Mouse (Mus musculus) left cerebral cortex, postnatal 25 days (tissue): ENCODE measurements around the gene Pip4k2a. TPM values are rescaled to one million over a fixed set of nuclear protein-coding genes. Genes with fewer than 3 reads are reported as not detected.

Experiments used
- DNase-seq, 2 experiments: peaks; one replicate each; pipeline ENCODE4 v3.0.0; 2022; ENCODE audit warnings: low spot score in 2 of 2, mixed read lengths in 1 of 2
- intact Hi-C: fragments of 180-260 bp; cut with DNase I; formaldehyde crosslinking; loops from one replicate; pipeline ENCODE4 v1.15.1; 2025
- total RNA-seq, 2 experiments: library from RNA; stranded (reverse); gene quantifications; 2 replicates each; pipeline ENCODE4 v1.2.3; 2021

The Pip4k2a gene
- total RNA-seq, 2 experiments from 2014 or later: 49.8 to 50.1 TPM

DNA sequence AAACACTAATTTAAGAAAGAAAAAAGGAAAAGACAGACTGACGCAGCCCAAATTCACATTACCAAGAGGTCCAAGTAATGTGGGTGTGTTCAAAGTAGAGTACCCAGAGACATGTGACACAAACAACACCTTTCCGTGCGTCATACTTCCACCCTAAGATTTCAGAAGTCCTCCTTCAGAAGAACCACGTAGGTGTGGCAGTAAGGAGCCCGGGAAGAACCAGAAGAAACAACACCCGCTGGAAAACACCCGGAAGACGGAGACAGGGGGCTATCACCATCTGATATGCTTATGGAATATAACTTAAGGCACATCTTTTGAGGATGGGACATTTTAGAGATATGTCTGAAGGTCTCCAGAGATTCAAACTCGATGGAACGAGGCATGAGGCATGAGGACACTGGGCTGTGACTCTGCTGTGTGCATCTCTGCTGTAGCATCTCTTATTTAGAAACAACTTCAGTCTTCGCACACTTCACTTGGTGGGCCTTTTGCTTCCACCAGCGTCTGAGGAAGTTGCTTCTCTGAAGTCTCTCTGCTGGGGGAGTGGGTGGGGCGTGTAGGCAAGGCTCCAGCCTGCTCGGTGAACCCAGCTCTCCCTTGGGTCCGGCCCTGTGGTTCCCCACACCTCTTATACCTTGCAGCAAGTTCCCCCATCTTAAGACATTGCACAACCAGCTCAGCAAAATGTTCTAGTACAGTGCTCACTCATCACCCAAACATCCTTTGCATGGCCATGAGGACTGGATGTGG lies 13.7 kb downstream of the Pip4k2a start:
- peak; percentile 19 for DNase-seq
- intact Hi-C loops: no loop called here

DNA sequence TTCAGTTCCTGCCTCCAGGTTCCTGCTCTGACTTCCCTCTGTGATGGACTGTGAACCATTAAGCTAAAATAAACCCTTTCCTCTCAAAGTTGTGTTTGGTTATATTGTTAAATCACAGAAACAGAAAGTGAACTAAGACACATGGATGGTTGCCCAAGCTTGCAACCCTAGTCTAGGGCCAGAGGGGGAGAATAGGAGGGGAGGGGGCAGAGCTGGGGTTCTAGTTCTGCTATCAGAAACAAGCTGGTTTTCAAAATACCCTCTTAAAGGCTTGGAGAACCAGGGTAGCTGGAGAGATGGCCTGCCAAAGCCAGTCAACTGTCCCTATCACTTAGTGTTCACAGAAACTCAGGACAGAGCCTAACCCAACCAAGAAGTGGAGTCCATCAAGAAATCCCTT lies 14.4 kb downstream of the Pip4k2a start:
- DNase-seq: no peak
- intact Hi-C loops: no loop called here

DNA sequence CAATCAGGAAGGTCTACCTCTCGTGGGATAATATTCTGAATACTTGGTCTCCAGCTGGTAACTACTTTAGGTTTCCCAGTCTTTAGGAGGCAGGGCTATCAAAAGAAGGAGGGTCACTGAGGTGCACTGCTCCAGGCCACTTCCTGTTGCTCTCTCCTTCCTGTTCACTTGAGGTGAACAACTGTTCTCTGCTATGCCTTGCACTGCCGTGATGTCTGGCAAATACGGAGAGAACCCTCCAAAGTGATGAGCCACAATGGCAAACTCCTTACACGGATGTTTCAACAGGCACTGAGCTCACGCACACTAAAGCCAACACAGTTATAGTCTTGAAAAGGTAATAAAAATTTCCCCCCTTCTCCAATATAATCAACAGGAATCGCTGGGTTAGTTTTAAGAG lies 15.3 kb downstream of the Pip4k2a start:
- intact Hi-C loops: no loop called here
- DNase-seq: no peak

DNA sequence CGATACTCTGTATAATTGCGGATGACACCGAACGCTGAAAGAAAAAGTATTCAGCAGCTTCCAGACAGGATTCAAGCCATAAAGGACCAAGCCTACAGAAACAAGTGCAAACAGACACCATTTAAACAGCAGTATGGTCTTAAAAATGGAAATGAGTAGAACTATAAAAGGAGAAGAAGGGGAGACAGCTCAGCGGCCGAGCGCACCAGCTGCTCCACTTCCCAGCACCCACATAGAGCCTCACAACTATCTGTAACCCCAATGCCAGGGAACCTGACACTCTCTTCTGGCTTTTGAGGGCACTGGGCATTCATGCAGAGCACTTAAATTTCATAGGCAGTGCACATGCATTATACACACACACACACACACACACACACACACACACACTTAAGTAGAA lies 18.3 kb downstream of the Pip4k2a start:
- peak in 1 of 2 experiments; percentile 53 for DNase-seq

DNA sequence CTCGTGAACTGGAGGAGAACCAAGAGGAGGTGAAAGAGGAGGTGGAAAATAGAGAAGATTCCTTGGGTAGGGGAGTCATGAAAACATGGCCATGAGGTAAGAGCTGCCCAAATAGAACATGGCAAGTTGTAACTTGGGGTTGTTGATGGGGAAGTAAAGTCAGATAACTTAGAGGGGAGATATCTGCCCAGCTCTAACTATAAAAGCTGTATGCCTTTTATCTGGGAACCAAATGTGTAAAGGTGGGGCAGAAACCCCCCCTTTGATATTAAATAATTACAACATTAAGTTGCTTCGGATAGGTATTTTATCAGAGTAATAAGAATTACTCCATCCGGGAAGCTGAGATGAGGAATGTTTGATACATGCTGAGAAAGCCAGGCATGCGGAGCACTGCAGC lies 18.9 kb downstream of the Pip4k2a start:
- intact Hi-C loops: no loop called here
- DNase-seq: no peak

More for the DNA sequence above, 18.3 kb downstream of the Pip4k2a start:
- intact Hi-C loops: no loop called here

DNA sequence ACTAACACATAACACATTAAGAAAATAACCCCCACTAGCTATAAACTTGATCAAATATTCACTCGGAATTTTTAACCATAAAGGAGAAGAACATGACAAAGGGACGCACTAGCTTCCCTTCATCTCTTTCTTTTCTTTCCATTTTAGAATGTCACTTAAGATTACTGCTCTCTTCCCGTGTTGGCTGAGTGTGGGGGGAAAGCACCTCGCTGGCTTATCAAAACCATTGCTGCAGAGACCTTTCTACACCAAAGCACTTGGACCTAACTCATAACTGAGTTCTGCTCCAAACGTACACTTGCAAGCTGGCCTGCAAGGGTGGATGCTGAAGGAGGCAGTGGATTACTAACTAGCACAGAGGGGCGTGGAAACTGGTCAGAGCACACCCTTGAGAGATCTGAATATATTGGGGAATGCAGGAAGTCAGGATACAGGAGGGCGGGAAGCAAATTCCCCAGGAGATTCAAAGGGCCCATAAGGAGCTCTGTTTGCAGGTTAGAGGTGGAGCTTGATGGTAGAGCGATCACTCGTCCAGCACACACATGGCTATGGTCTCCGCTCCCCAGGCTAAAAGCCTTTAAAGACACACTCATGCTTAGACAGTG lies 20.6 kb downstream of the Pip4k2a start:
- DNase-seq: no peak
- intact Hi-C loops: no loop called here

DNA sequence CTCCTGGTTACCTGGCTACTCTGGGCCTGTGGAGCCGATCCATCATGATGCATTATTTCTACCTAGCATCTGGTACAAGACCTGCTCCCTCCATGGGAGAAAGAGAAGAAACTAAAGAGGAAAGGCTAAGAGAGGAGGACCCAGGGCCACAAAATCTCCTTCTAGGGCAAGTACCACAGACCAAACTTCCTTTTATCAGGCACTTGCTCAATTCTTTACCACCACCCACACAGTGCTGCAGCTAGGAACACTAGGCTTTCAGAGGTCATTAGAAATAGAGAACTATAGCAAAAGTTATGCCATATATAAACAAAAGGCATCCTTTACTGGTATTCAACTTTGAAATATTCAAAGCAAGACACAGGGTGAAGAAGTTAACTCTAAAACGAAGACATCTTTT lies 21.8 kb downstream of the Pip4k2a start:
- intact Hi-C loops: no loop called here

DNA sequence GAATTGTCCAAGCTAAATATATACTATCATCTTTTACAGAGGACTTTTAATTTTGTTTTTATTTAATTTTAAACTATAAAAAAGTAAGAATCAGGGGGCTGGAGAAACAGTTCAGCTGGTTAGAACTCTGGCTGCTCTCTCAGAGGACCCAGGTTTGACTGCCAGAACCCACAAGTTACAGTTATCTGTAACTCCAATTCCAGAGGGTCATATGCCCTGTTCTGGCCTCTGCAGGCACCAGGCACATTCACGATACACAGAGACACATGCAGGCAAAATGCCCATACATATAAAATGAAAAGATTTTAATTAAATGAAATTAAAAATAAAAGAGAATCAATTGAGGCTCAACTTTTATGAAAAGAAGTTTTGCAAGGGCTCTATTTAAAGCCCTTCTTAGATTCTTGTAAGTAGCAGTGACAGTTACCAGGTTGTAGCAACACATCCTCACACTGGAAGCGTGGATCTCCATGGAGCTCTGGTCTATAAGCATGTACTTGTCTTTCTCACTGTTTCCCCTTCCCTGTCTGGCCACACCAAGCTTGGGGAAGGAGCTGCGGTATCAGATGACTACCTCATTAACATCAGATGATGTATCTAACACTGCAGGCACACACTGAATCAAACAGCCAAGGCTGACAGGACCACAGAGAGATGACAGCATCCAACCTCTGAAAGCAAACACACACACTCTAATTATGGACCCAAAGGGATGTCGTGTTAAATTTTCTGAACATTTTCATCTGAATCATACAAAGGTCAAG lies 22.9 kb downstream of the Pip4k2a start:
- intact Hi-C loops: no loop called here
- DNase-seq: no peak

More for the DNA sequence above, 21.8 kb downstream of the Pip4k2a start:
- no peak for DNase-seq

DNA sequence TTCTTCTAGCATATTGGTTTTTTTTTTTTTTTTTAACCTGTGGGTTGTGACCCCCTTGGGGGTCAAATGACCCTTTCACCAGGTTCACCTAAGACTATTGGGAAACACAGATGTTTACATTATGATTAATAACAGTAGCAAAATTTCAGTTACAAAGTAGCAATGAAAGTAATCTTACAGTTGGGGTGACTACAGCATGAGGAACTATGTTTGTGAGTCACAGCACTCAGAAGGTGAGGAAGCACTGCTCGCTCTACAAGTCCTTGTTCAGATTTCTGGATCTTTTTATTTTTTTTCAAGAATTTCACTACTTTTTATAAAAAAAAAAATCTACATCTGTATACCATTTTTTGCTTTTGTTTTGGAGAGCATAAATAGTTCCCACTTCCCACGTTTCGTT lies 26.4 kb downstream of the Pip4k2a start:
- no peak for DNase-seq
- intact Hi-C loops: no loop called here

DNA sequence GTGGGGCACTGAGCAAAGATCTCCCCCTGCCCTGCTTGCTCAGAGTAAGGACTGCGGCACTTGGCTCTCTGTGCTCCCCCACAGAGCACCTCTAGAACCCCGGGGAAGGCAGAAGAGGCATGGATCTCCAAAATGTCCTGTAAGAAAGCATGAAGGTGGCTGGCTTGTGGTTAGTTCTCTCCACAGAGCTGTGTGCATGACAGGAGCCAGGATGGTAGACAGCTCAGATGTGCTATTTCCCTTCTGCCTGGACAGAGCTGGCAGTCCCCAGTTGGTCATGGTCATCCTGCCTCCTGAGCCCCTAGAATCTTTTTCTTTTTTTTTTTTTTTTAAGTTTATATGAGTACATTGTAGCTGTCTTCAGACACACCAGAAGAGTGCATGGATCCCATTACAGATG lies 27.5 kb downstream of the Pip4k2a start:
- intact Hi-C loops: no loop called here
- DNase-seq: no peak

DNA sequence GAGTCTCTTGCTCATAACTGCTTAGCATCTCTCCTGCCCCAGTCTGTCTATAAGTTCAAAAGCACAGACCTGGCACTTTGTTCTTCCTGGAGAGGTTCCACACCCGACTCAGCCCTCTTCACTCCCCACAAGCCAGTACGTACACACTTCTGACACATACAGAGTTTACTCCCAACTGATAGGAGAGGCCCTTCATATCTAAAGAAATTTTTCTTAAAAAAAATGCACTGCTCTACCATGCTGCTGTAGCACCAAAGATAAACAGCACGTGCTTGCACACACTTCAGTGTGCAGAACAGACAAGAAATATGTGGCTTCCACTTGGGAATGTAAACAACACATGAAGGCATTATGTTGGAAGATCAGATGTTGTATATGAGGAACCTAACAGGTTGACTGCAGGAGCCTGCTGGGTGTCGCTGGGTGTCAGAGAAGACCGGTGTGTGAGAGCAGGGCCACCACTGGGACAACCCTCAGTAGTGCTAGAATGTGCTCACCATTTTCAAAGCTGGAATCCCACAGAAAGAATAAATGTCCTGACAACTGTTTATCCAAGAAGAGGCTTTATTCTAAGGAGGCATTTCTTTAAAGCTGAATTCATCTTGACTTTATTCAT lies 28.8 kb downstream of the Pip4k2a start:
- intact Hi-C loops: no loop called here
- DNase-seq: no peak

DNA sequence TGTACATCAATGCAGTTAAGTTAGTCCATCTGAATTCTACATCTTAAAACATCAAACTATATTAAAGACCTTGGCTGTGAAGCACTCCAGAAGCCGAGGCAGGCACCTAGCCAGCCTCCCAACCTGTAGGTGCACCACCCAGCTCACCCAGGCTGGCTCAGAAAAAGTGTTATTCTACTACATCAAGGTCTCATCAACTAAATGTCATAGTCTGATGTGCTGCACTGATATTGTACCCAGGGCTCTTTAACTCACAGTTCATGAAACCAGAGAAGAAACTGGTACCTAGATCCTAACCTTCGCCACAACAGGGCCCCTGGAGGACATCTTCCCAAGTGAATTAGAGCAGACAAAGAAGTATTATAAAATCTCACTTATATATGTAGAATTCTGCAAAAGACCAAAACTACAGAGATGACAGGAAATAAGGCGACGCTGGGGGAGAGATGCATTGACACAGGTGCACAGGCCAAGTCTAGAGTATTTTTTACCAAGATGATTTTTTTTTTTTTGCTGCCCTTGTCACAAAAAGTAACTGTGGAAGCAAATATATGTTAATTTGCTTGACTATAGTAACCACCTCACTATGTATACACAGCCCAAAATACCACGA lies 30.4 kb downstream of the Pip4k2a start:
- intact Hi-C loops: no loop called here
- no peak for DNase-seq

DNA sequence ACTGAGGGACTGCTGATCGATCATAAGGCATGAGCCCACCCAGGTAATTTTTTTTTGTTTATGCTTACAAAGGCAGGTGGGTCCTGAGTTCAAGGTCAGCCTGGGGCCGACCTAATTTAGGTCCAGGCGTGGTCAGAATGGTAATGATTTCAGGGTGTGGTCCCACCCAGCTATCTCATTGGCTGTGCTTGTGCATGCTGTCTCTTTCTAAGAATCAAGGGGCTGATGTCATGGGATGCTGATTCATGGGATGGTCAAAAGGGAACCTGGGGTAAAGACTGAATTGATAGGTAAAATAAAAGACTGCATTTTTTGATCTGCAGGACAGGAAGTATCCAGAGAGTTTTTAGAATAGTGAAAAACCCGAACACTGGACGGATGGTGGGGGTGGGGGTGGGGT lies 31.4 kb downstream of the Pip4k2a start:
- no peak for DNase-seq
- intact Hi-C loops: no loop called here

DNA sequence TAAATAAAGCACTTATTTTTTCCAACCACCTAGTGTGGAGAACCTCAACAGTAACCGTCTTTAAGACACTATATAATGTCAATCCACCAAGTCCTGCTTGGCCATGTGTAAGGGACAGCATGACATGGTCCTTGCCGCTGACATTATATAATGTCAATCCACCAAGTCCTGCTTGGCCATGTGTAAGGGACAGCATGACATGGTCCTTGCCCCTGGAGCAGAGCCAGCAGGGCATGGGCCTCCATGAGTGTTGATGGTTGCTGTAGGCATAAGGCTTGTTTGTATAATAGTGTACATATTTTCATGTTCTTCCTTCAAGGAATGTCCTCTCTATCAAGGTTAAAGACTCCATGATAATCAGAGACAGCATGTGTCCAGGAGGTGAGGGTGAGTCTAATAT lies 32.0 kb downstream of the Pip4k2a start:
- intact Hi-C loops: no loop called here
- DNase-seq: no peak

DNA sequence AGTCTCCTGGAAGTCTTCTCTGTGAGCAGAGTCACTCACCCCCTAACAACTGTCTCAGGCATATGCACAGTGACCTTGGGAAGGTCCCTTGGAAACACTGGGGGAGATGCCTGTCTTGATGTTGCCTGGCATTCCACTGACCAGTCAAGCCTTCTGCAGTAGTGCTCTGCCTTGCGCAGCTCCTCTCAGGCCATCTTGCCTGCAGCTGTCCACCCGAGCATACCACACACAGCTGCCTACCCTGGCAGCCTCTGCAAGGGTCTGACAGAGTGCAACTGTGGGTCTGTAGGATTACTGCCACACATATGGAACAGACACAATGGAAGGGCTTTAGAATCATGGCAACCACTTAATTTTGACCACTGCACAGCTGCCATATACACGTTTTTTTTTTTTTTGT lies 32.8 kb downstream of the Pip4k2a start:
- no peak for DNase-seq
- intact Hi-C loops: no loop called here

DNA sequence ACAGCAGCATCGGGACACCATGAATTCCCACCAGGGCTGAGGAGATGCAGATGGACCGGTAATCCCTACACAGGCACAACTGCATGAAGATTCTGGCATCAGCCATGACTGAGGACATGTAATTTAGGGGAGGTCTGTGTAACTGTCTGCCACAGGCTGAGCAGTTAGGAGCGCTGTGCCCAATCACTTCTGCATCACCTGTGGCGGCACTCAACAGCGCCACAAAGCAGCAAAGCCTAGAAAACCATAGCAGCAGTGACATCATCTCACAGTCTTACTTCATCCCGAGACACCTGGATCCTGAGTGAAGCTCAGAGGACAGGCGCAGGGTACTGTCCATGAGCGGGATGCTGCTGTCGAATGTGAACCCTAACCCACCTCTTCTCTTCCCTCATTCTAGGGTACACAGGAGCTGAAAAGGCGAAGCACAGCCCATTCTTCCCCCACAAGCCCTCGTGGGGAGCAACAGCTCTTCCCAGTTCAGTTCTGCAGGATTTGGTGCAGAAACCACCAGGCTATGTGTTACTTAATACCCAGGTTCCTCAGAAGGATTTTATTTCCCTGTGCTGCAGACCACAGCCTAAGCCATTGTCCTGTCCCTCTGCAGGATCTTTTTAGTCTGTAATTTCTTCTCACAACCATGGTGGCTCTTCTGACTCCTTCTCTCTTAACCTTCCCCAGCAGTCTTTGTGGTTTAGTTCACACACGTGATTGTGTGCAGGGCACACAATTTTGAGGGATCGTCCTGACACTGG lies 34.5 kb downstream of the Pip4k2a start:
- intact Hi-C loops: no loop called here
- DNase-seq: no peak

DNA sequence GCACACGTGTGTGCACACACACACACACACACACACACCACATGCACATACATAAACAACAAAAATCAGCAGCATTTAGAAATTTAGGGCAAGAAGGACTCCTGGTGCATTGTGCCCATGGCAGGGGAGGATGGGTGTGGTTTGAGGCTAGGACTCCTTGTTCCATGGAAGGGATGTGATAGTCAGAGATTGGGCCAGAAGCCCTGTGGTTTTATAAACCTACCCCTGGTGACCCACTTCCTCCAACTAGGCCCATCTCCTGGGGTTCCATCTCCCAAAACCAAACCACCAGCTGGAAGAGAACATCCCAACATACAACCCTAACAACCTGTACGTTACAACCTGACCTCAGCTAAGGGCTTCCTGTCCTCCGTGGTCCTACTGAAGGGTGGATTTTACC lies 35.4 kb downstream of the Pip4k2a start:
- intact Hi-C loops: no loop called here
- no peak for DNase-seq

DNA sequence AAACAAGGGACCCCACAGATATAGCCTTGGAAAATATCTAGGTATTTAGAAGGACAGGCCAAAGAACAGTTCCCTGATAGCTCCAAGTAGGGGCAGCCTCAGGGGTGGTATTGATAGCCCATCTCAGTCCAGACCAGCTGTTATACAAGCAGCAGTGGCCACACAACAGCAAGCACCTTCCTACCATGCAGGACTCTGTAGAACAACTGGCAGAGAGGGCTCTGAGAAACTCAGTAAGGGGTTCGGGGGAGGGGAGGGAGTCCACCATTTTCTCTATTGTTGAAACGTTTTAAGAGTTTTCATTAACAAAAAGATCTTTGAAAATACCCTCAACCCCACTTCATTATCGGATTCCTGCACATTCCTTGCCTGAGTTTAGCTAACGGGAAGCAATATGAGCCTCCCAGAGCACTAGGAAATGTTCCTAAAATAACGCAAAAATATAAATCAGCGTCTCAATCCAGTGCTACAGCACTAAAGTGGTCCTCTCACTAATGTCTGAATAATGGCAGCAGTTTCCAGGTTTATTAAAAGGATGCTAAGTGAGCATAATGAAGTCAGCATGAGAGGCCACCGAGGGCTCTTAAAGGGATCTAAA lies 37.5 kb downstream of the Pip4k2a start:
- intact Hi-C loops: no loop called here

DNA sequence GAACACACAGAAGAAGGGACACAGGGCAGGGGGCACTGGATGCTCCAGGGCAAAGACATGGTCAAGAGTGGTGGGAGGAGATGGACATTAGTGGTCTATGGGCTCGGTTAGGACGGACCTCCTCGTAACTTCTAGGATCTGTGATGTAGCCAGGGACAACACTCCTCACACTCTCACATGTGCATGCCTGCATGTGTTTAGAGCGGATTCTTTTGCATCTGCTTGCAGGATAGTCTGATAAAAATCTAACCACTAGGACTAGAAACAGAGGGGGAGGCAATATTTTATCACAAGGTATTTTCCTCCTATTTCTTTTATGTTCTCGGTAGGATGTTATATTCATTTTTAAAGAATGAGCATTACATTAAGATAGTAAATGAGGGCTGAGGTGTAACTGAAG lies 38.4 kb downstream of the Pip4k2a start:
- no peak for DNase-seq
- intact Hi-C loops: no loop called here

More for the DNA sequence above, 37.5 kb downstream of the Pip4k2a start:
- no peak for DNase-seq
